Mouse (Mus musculus) hindbrain, embryonic 12.5 days (tissue): Measurements from ENCODE around the gene Ramp2. TPM values are rescaled to one million over a fixed set of nuclear protein-coding genes. Genes with fewer than 3 reads are reported as not detected.

Experiments used
- ATAC-seq: fragments of 200-750 bp; cut with Nextera tagmentation; 2 replicates; pipeline ENCODE4 v1.8.0; 2017; ENCODE audit warnings: moderate TSS enrichment; ENCODE audit not compliant: low FRiP score
- H3K27ac ChIP-seq: fragments of 300-500 bp; sonication (generic); 2 replicates; pipeline ENCODE4 v1.5.1; 2016; ENCODE audit warnings: mild to moderate bottlenecking
- H3K27me3 ChIP-seq: fragments of 300-500 bp; sonication (generic); 2 replicates; pipeline ENCODE4 v1.6.1; 2016; ENCODE audit warnings: mild to moderate bottlenecking
- H3K36me3 ChIP-seq: fragments of 300-500 bp; sonication (generic); 2 replicates; pipeline ENCODE4 v1.6.1; 2016; ENCODE audit warnings: mild to moderate bottlenecking
- H3K4me1 ChIP-seq: fragments of 300-500 bp; sonication (generic); 2 replicates; pipeline ENCODE4 v1.6.1; 2016
- H3K4me2 ChIP-seq: fragments of 300-500 bp; sonication (generic); replicated peaks from 2 replicates; pipeline ENCODE4 v1.6.1; 2016; ENCODE audit warnings: mild to moderate bottlenecking
- H3K4me3 ChIP-seq: fragments of 300-500 bp; sonication (generic); 2 replicates; pipeline ENCODE4 v1.5.1; 2016; ENCODE audit warnings: mild to moderate bottlenecking
- H3K9ac ChIP-seq: fragments of 300-500 bp; sonication (generic); 2 replicates; pipeline ENCODE4 v1.6.1; 2016; ENCODE audit warnings: mild to moderate bottlenecking, moderate library complexity
- H3K9me3 ChIP-seq: fragments of 300-500 bp; sonication (generic); replicated peaks from 2 replicates; pipeline ENCODE4 v1.6.1; 2016; ENCODE audit warnings: mild to moderate bottlenecking
- WGBS: fragments of 180-500 bp; shearing (Covaris S2); methylation state at CpG from one replicate; pipeline ENCODE4 v1.1.7; 2016; 5-methylcytosine and 5-hydroxymethylcytosine counted together
- polyA plus RNA-seq: library from polyadenylated mRNA; unstranded; fragments of >200 nt; fragmentation: Nextera tagmentation; extraction: Ambion mirVana; gene quantifications from 2 replicates; pipeline ENCODE4 v1.2.1, GENCODE M21; 2016

Ramp2 gene
- polyA plus RNA-seq, 1 experiment from 2014 or later, result 62.2 TPM

- no peaks in the 10 kb centered on the region for H3K9me3 ChIP-seq
- peaks cover 23% of the 10 kb centered on the region for H3K4me1 ChIP-seq
- H3K4me2 ChIP-seq, result peak within 1 kb of the TSS; percentile 96
- ATAC-seq, result peak; percentile 94
- peak within 1 kb of the TSS; percentile 89 for H3K9ac ChIP-seq
- 1% methylated on average over 55 of the region's 56 CpGs for WGBS
- H3K4me3 ChIP-seq, result peak within 1 kb of the TSS; percentile 88
- H3K27ac ChIP-seq, result peak within 1 kb of the TSS; percentile 23; the same call in 1 of the 2 replicates
- no peaks in the 10 kb centered on the region for H3K36me3 ChIP-seq
- H3K27me3 ChIP-seq, result peaks cover 9% of the 10 kb centered on the region
These were observed 19.6 kb upstream of the Ramp2 start, which contains the start of gene Ezh1 for GRCm38 (mm10) chr11:101226065-101226701. TSS of gene Ezh1 (minus strand) at chr11:101226463.

GRCm38 (mm10) chr11:101229361-101229900 lies 16.4 kb upstream of the Ramp2 start:
- no peak for ATAC-seq
- Histone ChIP-seq H3K9ac (no peak overlapping the region), H3K27me3 (peaks cover 16% of the 10 kb centered on the region), H3K4me2 (no peak overlapping the region), H3K9me3 (no peaks in the 10 kb centered on the region), H3K4me3 (no peak overlapping the region), H3K36me3 (no peaks in the 10 kb centered on the region), H3K4me1 (peaks cover 24% of the 10 kb centered on the region), H3K27ac (no peak overlapping the region)
- 21% methylated on average over 8 of the region's 8 CpGs for WGBS

GRCm38 (mm10) chr11:101230061-101230511 lies 15.7 kb upstream of the Ramp2 start:
- Histone ChIP-seq H3K9ac (no peak overlapping the region), H3K36me3 (no peaks in the 10 kb centered on the region), H3K4me1 (peaks cover 24% of the 10 kb centered on the region), H3K4me3 (no peak overlapping the region), H3K27me3 (peaks cover 16% of the 10 kb centered on the region), H3K4me2 (no peak overlapping the region), H3K27ac (peak overlapping the region; percentile 55; the same call in 1 of the 2 replicates), H3K9me3 (no peaks in the 10 kb centered on the region)
- WGBS, result 31% methylated on average over 2 of the region's 2 CpGs
- ATAC-seq, result no peak

GRCm38 (mm10) chr11:101230526-101230925 lies 15.3 kb upstream of the Ramp2 start:
- no peak overlapping the region for H3K4me3 ChIP-seq
- H3K36me3 ChIP-seq, result no peaks in the 10 kb centered on the region
- H3K4me2 ChIP-seq, result peak overlapping the region; percentile 24; the same call in 1 of the 2 replicates
- peaks cover 21% of the 10 kb centered on the region for H3K4me1 ChIP-seq
- no peak overlapping the region for H3K9ac ChIP-seq
- peak overlapping the region; percentile 45 for H3K27ac ChIP-seq
- no peaks in the 10 kb centered on the region for H3K9me3 ChIP-seq
- no peak for ATAC-seq
- 14% methylated on average over 5 of the region's 5 CpGs for WGBS
- H3K27me3 ChIP-seq, result peaks cover 16% of the 10 kb centered on the region

GRCm38 (mm10) chr11:101230991-101231871 lies 14.6 kb upstream of the Ramp2 start:
- Histone ChIP-seq H3K27me3 (peaks cover 16% of the 10 kb centered on the region), H3K27ac (peak overlapping the region; percentile 45), H3K9me3 (no peaks in the 10 kb centered on the region), H3K4me3 (no peak overlapping the region), H3K4me1 (peaks cover 17% of the 10 kb centered on the region), H3K9ac (no peak overlapping the region), H3K4me2 (peak overlapping the region; percentile 24), H3K36me3 (no peaks in the 10 kb centered on the region)
- WGBS, result 8% methylated on average over 18 of the region's 18 CpGs
- ATAC-seq, result no peak

- peak overlapping the region; percentile 45 for H3K27ac ChIP-seq
- peaks cover 17% of the 10 kb centered on the region for H3K4me1 ChIP-seq
- 63% methylated on average over 6 of the region's 6 CpGs for WGBS
- no peaks in the 10 kb centered on the region for H3K36me3 ChIP-seq
- no peaks in the 10 kb centered on the region for H3K9me3 ChIP-seq
- ATAC-seq, result no peak
- no peak overlapping the region for H3K4me3 ChIP-seq
- 0 out of 2 replicates have a peak overlapping the region, but pooled peaks have one; percentile 24 for H3K4me2 ChIP-seq
- no peak overlapping the region for H3K9ac ChIP-seq
- peaks cover 16% of the 10 kb centered on the region for H3K27me3 ChIP-seq
These were observed 13.6 kb upstream of the Ramp2 start for GRCm38 (mm10) chr11:101232010-101232839.

- no peak overlapping the region for H3K4me3 ChIP-seq
- peaks cover 16% of the 10 kb centered on the region for H3K27me3 ChIP-seq
- H3K36me3 ChIP-seq, result no peaks in the 10 kb centered on the region
- H3K27ac ChIP-seq, result no peak overlapping the region
- no peak overlapping the region for H3K4me2 ChIP-seq
- WGBS, result 87% methylated on average over 1 of the region's 1 CpGs
- no peaks in the 10 kb centered on the region for H3K9me3 ChIP-seq
- no peak overlapping the region for H3K9ac ChIP-seq
- no peak for ATAC-seq
- H3K4me1 ChIP-seq, result peaks cover 17% of the 10 kb centered on the region
These were observed 12.6 kb upstream of the Ramp2 start for GRCm38 (mm10) chr11:101233240-101233639.

- H3K36me3 ChIP-seq, result no peaks in the 10 kb centered on the region
- no peak for ATAC-seq
These were observed 11.7 kb upstream of the Ramp2 start for GRCm38 (mm10) chr11:101234124-101234523.

GRCm38 (mm10) chr11:101235429-101235828 lies 10.4 kb upstream of the Ramp2 start:
- no peak overlapping the region for H3K9ac ChIP-seq
- H3K27me3 ChIP-seq, result peaks cover 13% of the 10 kb centered on the region
- no peak overlapping the region for H3K4me2 ChIP-seq
- H3K27ac ChIP-seq, result no peak overlapping the region
- no peak overlapping the region for H3K4me3 ChIP-seq
- H3K36me3 ChIP-seq, result no peaks in the 10 kb centered on the region
- H3K4me1 ChIP-seq, result peaks cover 9% of the 10 kb centered on the region
- ATAC-seq, result no peak
- H3K9me3 ChIP-seq, result no peaks in the 10 kb centered on the region

More at GRCm38 (mm10) chr11:101234124-101234523, 11.7 kb upstream of the Ramp2 start:
- peaks cover 16% of the 10 kb centered on the region for H3K27me3 ChIP-seq
- H3K4me3 ChIP-seq, result no peak overlapping the region
- H3K4me2 ChIP-seq, result no peak overlapping the region
- no peaks in the 10 kb centered on the region for H3K9me3 ChIP-seq
- H3K27ac ChIP-seq, result no peak overlapping the region
- no peak overlapping the region for H3K9ac ChIP-seq
- H3K4me1 ChIP-seq, result peaks cover 17% of the 10 kb centered on the region

GRCm38 (mm10) chr11:101236782-101237181 lies 9.0 kb upstream of the Ramp2 start:
- ATAC-seq, result no peak
- 91% methylated on average over 5 of the region's 5 CpGs for WGBS
- H3K4me1 ChIP-seq, result no peaks in the 10 kb centered on the region; the same call in 1 of the 2 replicates
- 0 out of 2 replicates have a peak, but pooled peaks cover 1% of the 10 kb centered on the region for H3K27me3 ChIP-seq
- no peak overlapping the region for H3K4me2 ChIP-seq
- no peak overlapping the region for H3K4me3 ChIP-seq
- H3K36me3 ChIP-seq, result no peaks in the 10 kb centered on the region
- H3K9ac ChIP-seq, result no peak overlapping the region
- H3K9me3 ChIP-seq, result no peaks in the 10 kb centered on the region
- no peak overlapping the region for H3K27ac ChIP-seq

- Histone ChIP-seq H3K4me3 (no peak overlapping the region), H3K27me3 (no peaks in the 10 kb centered on the region), H3K36me3 (no peaks in the 10 kb centered on the region), H3K4me2 (no peak overlapping the region), H3K9ac (no peak overlapping the region), H3K9me3 (no peaks in the 10 kb centered on the region), H3K27ac (no peak overlapping the region), H3K4me1 (no peaks in the 10 kb centered on the region)
- no peak for ATAC-seq
- 61% methylated on average over 5 of the region's 5 CpGs for WGBS
These were observed 7.7 kb upstream of the Ramp2 start for GRCm38 (mm10) chr11:101238071-101238647.
